Mouse (Mus musculus): ENCODE data around the gene Fdxr.

DNA sequence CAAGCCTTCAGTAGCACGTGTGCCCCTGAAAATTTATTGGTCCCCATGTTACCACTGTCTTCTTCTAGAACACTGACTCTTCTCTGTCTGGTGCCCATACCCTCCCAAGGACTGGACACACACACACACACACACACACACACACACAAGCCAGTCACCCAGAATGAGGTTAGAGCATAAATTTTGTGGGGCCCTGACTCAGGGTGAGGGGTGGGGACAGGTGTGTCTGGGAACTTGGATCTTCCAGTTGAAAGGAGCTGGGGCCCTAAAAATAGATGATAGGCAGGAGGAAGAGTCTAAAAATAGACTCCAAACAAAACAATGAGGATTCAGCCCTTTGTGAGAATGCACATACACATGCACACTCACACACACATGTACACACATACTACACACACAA lies 31.9 kb upstream of the Fdxr start:
- TF ChIP-seq POLR2A (IDR thresholded peaks at IDR 0.05; ENCODE audit: extremely low read depth, insufficient read depth, low read length), result no peak
- no peak for TF ChIP-seq CTCF (IDR thresholded peaks at IDR 0.05; ENCODE audit: low read depth, low read length)

All from liver, adult 2 months (tissue).